Mouse (Mus musculus) liver, embryonic 16.5 days (tissue): Measurements from ENCODE around the gene Figla. TPM values are rescaled to one million over a fixed set of nuclear protein-coding genes. Genes with fewer than 3 reads are reported as not detected.

ENCODE experiments used
- ATAC-seq: fragments of 200-750 bp; cut with Nextera tagmentation; 2 replicates; pipeline ENCODE4 v1.8.0; 2017; ENCODE audit warnings: low read depth, mild to moderate bottlenecking, moderate number of reproducible peaks, moderate library complexity
- H3K27ac ChIP-seq: fragments of 300-500 bp; sonication (generic); 2 replicates; pipeline ENCODE4 v1.5.1; 2014; ENCODE audit warnings: mild to moderate bottlenecking, low read length
- H3K27me3 ChIP-seq: fragments of 300-500 bp; sonication (generic); 2 replicates; pipeline ENCODE4 v1.6.1; 2014; ENCODE audit warnings: low read depth, low read length, mixed read lengths; ENCODE audit not compliant: control insufficient read depth, insufficient read depth
- H3K36me3 ChIP-seq: fragments of 300-500 bp; sonication (generic); 2 replicates; pipeline ENCODE4 v1.6.1; 2014; ENCODE audit warnings: mild to moderate bottlenecking; ENCODE audit not compliant: control insufficient read depth, insufficient read depth
- H3K4me1 ChIP-seq: fragments of 300-500 bp; sonication (generic); 2 replicates; pipeline ENCODE4 v1.6.1; 2014; ENCODE audit warnings: low read depth, low read length, mixed read lengths; ENCODE audit not compliant: control insufficient read depth
- H3K4me2 ChIP-seq: fragments of 300-500 bp; sonication (generic); 2 replicates; pipeline ENCODE4 v1.6.1; 2014; ENCODE audit warnings: low read depth, low read length, mixed read lengths
- H3K4me3 ChIP-seq: fragments of 300-500 bp; sonication (generic); 2 replicates; pipeline ENCODE4 v1.5.1; 2014; ENCODE audit warnings: low read depth, mild to moderate bottlenecking, low read length
- H3K9ac ChIP-seq: fragments of 300-500 bp; sonication (generic); 2 replicates; pipeline ENCODE4 v1.6.1; 2014; ENCODE audit warnings: low read depth, low read length
- H3K9me3 ChIP-seq: fragments of 300-500 bp; sonication (generic); replicated peaks from 2 replicates; pipeline ENCODE4 v1.6.1; 2016; ENCODE audit warnings: low read length; ENCODE audit not compliant: control insufficient read depth
- whole genome bisulfite sequencing: fragments of 180-500 bp; shearing (Covaris S2); extraction: QIAGEN DNeasy Blood & Tissue Kit; methylation state at CpG from one replicate; pipeline ENCODE4 v1.1.7; 2014; ENCODE audit not compliant: insufficient replicate concordance; 5-methylcytosine and 5-hydroxymethylcytosine counted together
- polyA plus RNA-seq: library from polyadenylated mRNA; unstranded; fragments of >200 nt; fragmentation: Nextera tagmentation; extraction: Ambion mirVana; gene quantifications from 2 replicates; pipeline ENCODE4 v1.2.1, GENCODE M21; 2015

Gene Figla
- polyA plus RNA-seq, 1 experiment from 2014 or later: not detected

- no peak for ATAC-seq
- no peaks in the 10 kb centered on the region for H3K9me3 ChIP-seq
- no peak overlapping the region for H3K9ac ChIP-seq
- H3K27ac ChIP-seq: no peak overlapping the region
- no peak overlapping the region for H3K4me3 ChIP-seq
- peaks cover 2% of the 10 kb centered on the region; the same call in 1 of the 2 replicates for H3K4me1 ChIP-seq
- no peak overlapping the region for H3K4me2 ChIP-seq
- 25% methylated on average over 4 of the region's 4 CpGs for WGBS
- no peaks in the 10 kb centered on the region for H3K27me3 ChIP-seq
- no peaks in the 10 kb centered on the region for H3K36me3 ChIP-seq
Measured at GRCm38 (mm10) chr6:86019415-86020237, 3.7 kb downstream of the Figla start.

GRCm38 (mm10) chr6:86020948-86021347 is 5.0 kb downstream of the Figla start:
- H3K4me3 ChIP-seq: no peak overlapping the region
- no peaks in the 10 kb centered on the region for H3K9me3 ChIP-seq
- no peak overlapping the region for H3K4me2 ChIP-seq
- no peak overlapping the region for H3K9ac ChIP-seq
- no peak overlapping the region for H3K27ac ChIP-seq
- peaks cover 2% of the 10 kb centered on the region; the same call in 1 of the 2 replicates for H3K4me1 ChIP-seq
- no peak for ATAC-seq
- WGBS: 21% methylated on average over 3 of the region's 3 CpGs
- peaks cover under 1% of the 10 kb centered on the region; the same call in 1 of the 2 replicates for H3K27me3 ChIP-seq
- no peaks in the 10 kb centered on the region for H3K36me3 ChIP-seq

- Histone ChIP-seq H3K9ac (no peak overlapping the region), H3K4me3 (no peak overlapping the region), H3K27me3 (peaks cover 48% of the 10 kb centered on the region), H3K4me1 (no peaks in the 10 kb centered on the region), H3K36me3 (no peaks in the 10 kb centered on the region), H3K4me2 (no peak overlapping the region), H3K27ac (no peak overlapping the region), H3K9me3 (no peaks in the 10 kb centered on the region)
- no peak for ATAC-seq
- 53% methylated on average over 8 of the region's 8 CpGs for WGBS
Measured at GRCm38 (mm10) chr6:86026632-86027292, 10.8 kb downstream of the Figla start.

- Histone ChIP-seq H3K9ac (no peak overlapping the region), H3K4me3 (0 out of 2 replicates have a peak overlapping the region, but pooled peaks have one; percentile 4)
Measured at GRCm38 (mm10) chr6:86028150-86028549, 12.2 kb downstream of the Figla start.

GRCm38 (mm10) chr6:86028601-86029322 is 12.8 kb downstream of the Figla start, which contains the start of gene Add2:
Gene Add2 (plus strand): TSS chr6:86028681.
- peaks cover 48% of the 10 kb centered on the region for H3K27me3 ChIP-seq
- no peak for ATAC-seq
- H3K9me3 ChIP-seq: no peaks in the 10 kb centered on the region
- no peak within 1 kb of the TSS for H3K9ac ChIP-seq
- no peaks in the 10 kb centered on the region for H3K36me3 ChIP-seq
- H3K4me1 ChIP-seq: no peaks in the 10 kb centered on the region
- H3K27ac ChIP-seq: no peak within 1 kb of the TSS
- peak within 1 kb of the TSS; percentile 19; the same call in 1 of the 2 replicates for H3K4me2 ChIP-seq
- peak within 1 kb of the TSS; percentile 4; the same call in 1 of the 2 replicates for H3K4me3 ChIP-seq
- 3% methylated on average over 56 of the region's 56 CpGs for WGBS

More at GRCm38 (mm10) chr6:86028150-86028549, 12.2 kb downstream of the Figla start:
- Histone ChIP-seq H3K4me1 (no peaks in the 10 kb centered on the region), H3K9me3 (no peaks in the 10 kb centered on the region), H3K4me2 (no peak overlapping the region), H3K36me3 (no peaks in the 10 kb centered on the region), H3K27me3 (peaks cover 48% of the 10 kb centered on the region), H3K27ac (no peak overlapping the region)
- no peak for ATAC-seq
- 60% methylated on average over 2 of the region's 2 CpGs for WGBS

- H3K9me3 ChIP-seq: no peaks in the 10 kb centered on the region
- no peak for ATAC-seq
- no peaks in the 10 kb centered on the region for H3K4me1 ChIP-seq
- H3K27ac ChIP-seq: no peak overlapping the region
- H3K4me2 ChIP-seq: no peak overlapping the region
- no peaks in the 10 kb centered on the region for H3K36me3 ChIP-seq
- no peak overlapping the region for H3K4me3 ChIP-seq
- H3K9ac ChIP-seq: no peak overlapping the region
- WGBS: 18% methylated on average over 6 of the region's 6 CpGs
- H3K27me3 ChIP-seq: peaks cover 48% of the 10 kb centered on the region
Measured at GRCm38 (mm10) chr6:86029323-86029713, 13.3 kb downstream of the Figla start.

GRCm38 (mm10) chr6:86031527-86031926 is 15.6 kb downstream of the Figla start:
- Histone ChIP-seq H3K4me3 (no peak overlapping the region), H3K27ac (no peak overlapping the region), H3K27me3 (peaks cover 42% of the 10 kb centered on the region), H3K9me3 (no peaks in the 10 kb centered on the region), H3K36me3 (no peaks in the 10 kb centered on the region), H3K9ac (no peak overlapping the region), H3K4me1 (no peaks in the 10 kb centered on the region), H3K4me2 (no peak overlapping the region)
- WGBS: 62% methylated on average over 2 of the region's 2 CpGs
- no peak for ATAC-seq

- H3K27me3 ChIP-seq: peaks cover 22% of the 10 kb centered on the region
- no peaks in the 10 kb centered on the region for H3K9me3 ChIP-seq
- H3K36me3 ChIP-seq: no peaks in the 10 kb centered on the region
- no peak for ATAC-seq
- H3K4me3 ChIP-seq: no peak overlapping the region
- no peak overlapping the region for H3K4me2 ChIP-seq
- H3K27ac ChIP-seq: no peak overlapping the region
- H3K4me1 ChIP-seq: no peaks in the 10 kb centered on the region
- WGBS: 56% methylated on average over 1 of the region's 1 CpGs
- no peak overlapping the region for H3K9ac ChIP-seq
Measured at GRCm38 (mm10) chr6:86033635-86034034, 17.7 kb downstream of the Figla start.
